Mouse (Mus musculus) frontal cortex, postnatal 10 days (tissue): ENCODE measurements around the gene Frem3.

Experiments used
- DNase-seq, 2 experiments: peaks; one replicate each; pipeline ENCODE4 v3.0.0; 2022; ENCODE audit warnings: low spot score in 2 of 2, mixed read lengths in 1 of 2

Gene Frem3

DNA sequence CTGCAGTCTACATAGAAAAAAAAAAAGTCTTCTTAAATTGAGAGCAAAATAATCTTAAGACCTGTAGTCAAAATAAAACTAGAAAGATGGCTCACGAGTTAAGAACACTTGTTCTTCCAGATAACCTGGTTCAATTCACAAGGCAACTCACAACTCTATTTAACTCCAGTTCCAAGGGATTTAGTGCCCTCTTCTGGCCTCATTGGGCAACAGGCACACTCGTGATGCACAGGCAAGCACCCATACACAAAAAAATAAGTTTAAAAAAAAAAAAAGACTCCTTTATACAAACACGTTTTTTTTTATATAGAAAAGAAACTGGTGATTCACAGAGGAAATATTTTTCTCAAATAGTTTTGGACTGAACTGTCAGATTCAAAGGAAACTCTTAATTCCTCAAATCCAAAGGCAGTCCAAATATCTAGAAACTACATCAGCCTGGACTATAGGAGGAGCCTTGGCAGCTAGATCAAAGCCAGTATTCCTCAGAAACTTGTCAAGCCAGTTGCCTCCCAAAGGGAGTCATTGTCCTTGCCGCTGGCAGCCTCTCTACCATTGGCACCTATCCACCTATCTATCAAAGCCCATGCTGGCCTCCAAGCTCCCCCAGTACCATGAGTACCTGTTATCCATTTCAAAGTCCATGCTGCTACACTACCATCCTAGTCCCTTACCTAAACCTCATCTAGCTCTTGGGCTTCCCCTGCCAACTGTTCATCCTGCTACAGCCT lies 100.0 kb downstream of the Frem3 start:
- no peak for DNase-seq

DNA sequence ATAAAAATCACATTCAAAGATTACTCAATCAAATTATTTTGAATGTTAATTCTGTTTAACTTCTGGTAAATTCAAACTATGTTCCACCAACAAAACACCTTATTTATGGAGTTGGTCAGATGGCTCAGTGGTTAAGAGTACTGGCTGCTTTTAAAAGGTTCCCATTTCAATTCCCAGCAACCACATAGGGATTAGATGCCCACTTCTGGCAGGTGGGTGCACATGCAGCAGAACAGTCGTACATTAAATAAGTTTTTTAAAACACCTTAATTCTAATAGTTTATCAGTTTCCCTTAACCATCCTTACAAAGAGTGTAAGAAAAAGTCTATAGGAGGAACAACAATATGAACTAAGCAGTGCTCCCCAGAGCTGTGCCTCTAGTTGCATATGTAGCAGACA lies 103.6 kb downstream of the Frem3 start:
- DNase-seq, result no peak

DNA sequence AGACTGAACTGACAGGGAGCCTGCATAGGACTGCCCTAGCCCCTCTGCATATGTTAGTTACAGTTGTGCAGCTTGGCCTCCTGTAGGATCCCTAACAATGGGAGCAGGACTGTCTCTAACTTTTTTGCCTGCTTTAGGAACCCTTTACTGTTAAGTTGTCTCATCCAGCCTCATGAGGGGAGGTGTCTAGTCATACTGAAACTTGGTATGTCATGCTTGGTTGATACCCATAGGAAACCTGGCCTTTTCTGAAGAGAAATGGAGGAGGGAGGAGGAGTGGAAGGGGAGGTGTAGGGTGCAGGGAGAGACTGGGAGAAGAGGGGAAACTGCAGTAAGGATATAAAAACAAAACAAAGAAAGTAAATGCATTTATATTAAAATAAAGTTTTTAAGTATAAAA lies 121.4 kb downstream of the Frem3 start:
- no peak for DNase-seq

DNA sequence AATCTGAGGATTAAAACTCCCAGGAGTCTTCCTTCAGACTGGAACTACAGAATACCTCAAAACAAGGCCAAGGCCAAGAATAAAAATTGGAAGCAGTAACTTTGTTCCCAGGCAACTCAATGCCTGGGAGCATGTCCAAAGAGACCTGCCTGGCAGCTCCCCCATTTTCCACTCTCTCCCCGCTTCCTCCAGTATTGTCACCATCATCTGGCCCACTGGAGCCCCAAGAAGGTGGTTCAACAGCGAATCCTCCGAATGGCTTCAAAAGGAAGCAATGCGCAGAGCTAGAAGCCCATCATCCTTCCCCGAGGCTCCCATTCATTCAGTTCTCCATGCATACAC lies 127.1 kb downstream of the Frem3 start:
- DNase-seq, result peak in 1 of 2 experiments; percentile 13

DNA sequence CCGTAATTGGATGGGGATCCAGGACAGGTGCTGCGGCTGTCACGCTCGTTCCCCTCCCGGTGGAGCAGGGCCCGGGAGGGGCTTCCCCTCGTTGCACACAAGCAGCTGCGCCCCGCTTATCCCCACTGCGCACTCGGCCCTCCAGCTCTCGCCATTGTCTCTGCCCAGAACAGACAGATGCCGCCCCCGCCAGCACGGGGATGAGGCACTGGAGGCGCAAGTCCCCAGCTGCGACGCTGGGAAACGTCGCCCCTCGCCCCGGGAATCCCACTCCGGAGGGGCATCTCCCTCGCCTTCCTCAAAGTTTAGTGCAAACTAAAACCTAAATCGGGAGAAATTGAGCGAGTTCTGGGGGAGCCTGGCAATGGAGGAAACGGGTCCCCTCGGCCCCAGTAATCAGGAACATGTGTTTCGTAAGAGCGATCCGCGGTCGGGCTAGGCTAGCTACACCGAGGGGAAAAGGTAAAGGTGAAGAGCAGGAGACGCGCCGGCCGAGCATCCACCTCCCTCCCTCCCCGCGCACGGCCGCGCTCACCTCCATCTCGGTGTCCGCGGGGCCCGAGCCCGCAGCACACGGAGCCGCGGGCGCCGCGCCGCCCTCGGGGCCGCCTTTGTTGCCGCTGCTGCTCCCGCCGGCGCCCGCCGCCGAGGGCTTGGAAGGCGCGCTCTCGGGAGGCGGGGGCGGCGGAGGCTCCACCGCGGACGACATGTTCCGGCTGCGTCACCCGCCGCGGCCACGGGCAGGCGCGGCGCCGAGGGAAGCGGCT lies 127.7 kb downstream of the Frem3 start:
- DNase-seq, result peak; percentile 52 to 62

DNA sequence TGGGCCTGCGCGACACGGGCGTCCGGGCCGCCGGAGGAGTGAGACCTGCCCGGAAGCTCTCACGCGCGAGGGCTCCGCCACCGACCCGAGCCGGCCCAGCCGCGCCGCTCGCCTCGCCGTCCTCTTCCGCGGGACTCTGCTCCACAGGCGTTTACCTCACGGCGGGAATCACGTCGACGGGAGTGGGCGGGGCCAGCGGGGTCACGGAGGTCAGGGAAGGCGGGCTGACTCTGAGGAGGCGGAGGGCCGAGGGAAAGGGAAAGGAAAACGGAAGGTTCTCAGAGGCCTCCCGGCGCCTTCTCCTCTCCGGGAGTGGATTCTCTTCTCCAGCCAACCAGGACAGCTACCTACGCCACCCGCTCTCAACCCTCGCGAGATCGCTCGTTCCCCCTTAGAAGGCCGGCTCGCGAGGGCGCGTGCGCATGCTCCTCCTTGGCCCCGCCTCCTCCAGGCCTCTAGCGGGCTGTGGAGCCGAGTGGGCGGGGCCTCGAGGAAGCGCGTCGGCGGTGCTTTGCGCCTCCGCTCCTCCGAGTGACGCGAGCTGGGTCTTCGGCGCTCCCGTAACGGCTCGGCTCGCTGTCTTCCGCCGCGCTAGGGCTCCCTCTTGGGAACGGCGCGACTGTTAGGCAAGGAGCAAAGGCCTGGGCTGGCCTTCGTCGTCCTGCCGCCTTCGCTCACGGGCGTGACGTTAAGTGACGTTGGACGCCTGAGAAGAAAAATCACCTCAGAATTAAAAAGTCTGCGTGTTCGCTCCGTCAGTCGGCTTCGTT lies 128.5 kb downstream of the Frem3 start, which contains the start of gene Smarca5:
Smarca5 (minus strand) TSS at position 343 of the 770 bp plus-strand sequence.
- DNase-seq, result peak; percentile 93

DNA sequence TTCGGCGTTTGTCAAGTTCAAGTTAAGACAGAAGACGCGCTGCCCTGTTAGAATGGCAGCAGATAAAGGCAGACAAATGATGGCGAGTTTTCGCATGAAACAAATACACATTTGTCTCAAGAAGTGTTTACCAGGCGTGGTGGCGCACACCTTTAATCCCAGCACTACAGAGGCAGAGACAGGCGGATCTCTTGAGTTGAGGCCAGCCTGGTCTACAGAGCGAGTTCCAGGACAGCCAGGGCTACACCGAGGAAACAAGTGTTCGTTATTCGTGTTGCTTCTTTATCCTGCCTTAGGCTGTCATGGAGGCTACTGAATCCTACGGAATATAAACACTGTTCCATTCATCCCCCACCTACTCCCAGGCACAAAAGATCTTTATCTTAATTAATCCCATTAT lies 129.1 kb downstream of the Frem3 start:
- no peak for DNase-seq
